Mouse (Mus musculus): Measurements from ENCODE around the gene Ism1. TPM values are rescaled to one million over a fixed set of nuclear protein-coding genes. Genes with fewer than 3 reads are reported as not detected.

Ism1 gene
- polyA plus RNA-seq, 1 experiment from 2014 or later = 19.0 TPM

DNA sequence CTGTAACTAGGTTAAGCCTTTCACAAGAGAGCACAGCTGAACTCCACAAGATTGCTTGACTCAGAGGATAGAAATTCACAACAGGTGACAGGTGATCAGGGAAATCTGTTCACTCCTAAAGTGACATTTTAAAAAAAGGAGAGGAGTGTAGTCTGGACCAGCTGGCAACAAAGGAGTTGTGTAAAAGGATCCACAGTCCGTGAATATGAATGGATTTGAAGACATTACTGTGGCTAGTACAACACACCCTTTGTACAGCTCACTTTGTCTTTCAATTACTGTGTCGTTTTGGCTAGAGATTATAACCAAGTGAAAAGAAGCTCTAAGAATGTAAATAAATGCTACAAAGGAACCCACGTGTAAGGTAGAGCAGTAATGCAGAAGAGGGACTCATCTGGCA is 33.7 kb downstream of the Ism1 start:
- ATAC-seq (ENCODE audit: insufficient read depth) (no peak), DNase-seq (no peak)
- peaks cover 6% of the 10 kb centered on the region; the same call in 1 of the 2 replicates for H3K4me1 ChIP-seq (ENCODE audit: insufficient read depth)

DNA sequence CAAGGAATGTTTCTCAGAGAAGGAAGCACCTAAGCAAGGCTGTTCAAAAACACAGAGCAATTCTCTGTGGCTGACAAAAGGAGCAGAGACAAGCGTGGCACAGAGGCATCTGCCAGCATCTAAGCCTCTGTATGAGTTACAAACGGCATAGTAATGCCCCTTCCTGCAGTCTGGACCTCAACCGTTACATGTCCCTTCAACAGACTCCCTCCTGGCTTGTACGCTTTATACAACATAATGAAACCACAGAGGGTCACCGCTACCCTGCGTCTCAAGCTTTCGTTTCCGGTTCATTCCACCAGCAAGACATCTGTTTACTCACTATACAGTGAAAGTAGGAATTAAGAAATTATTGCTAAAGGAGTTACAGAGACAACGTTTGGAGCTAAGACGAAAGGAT is 34.1 kb downstream of the Ism1 start:
- no peak for DNase-seq
- WGBS = 89% methylated on average over 10 of the region's 10 CpGs
- Histone ChIP-seq H3K36me3 (ENCODE audit: insufficient read depth) (0 out of 2 replicates have a peak, but pooled peaks cover 4% of the 10 kb centered on the region), H3K4me3 (ENCODE audit: low read depth, low read length) (no peak overlapping the region), H3K9me3 (ENCODE audit: low read depth, low read length) (no peaks in the 10 kb centered on the region), H3K4me1 (ENCODE audit: insufficient read depth) (peaks cover 6% of the 10 kb centered on the region; the same call in 1 of the 2 replicates), H3K27me3 (ENCODE audit: insufficient read depth, low read length) (no peaks in the 10 kb centered on the region), H3K9ac (no peak overlapping the region), H3K27ac (ENCODE audit: low read depth) (no peak overlapping the region), H3K4me2 (no peak overlapping the region)
- no peak for ATAC-seq (ENCODE audit: insufficient read depth)
- no peak for TF ChIP-seq CTCF (IDR thresholded peaks at IDR 0.05; ENCODE audit: low read depth)

More for the DNA sequence above, 33.7 kb downstream of the Ism1 start:
- H3K27me3 ChIP-seq (ENCODE audit: insufficient read depth, low read length) = no peaks in the 10 kb centered on the region
- no peak overlapping the region for H3K9ac ChIP-seq
- TF ChIP-seq CTCF (IDR thresholded peaks at IDR 0.05; ENCODE audit: low read depth) = no peak
- no peak overlapping the region for H3K4me3 ChIP-seq (ENCODE audit: low read depth, low read length)
- H3K27ac ChIP-seq (ENCODE audit: low read depth) = no peak overlapping the region
- no peaks in the 10 kb centered on the region for H3K36me3 ChIP-seq (ENCODE audit: insufficient read depth)
- no peaks in the 10 kb centered on the region for H3K9me3 ChIP-seq (ENCODE audit: low read depth, low read length)
- H3K4me2 ChIP-seq = no peak overlapping the region
- 44% methylated on average over 3 of the region's 3 CpGs for WGBS

DNA sequence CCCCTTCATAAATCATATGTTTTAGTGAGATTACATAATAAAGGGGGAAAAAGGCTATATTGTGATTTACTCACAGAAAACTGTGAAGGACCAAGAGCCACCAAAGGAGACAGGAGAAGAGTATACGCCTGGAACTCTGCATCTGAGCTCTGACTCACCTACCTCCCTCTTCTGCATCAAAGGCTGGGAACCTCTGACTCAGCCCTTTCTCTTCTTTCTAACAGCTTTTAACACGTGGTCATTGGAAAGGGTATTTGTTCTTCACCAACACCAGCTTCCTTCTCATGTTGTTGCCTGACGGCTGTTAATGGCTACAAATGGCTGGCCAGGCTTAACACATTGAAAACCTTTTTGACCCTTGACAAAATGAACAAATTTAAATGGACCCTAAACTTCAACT is 36.2 kb downstream of the Ism1 start:
- Histone ChIP-seq H3K27ac (ENCODE audit: low read depth) (no peak overlapping the region), H3K4me3 (ENCODE audit: low read depth, low read length) (no peak overlapping the region), H3K27me3 (ENCODE audit: insufficient read depth, low read length) (no peaks in the 10 kb centered on the region), H3K4me2 (no peak overlapping the region), H3K9me3 (ENCODE audit: low read depth, low read length) (no peaks in the 10 kb centered on the region), H3K9ac (no peak overlapping the region), H3K36me3 (ENCODE audit: insufficient read depth) (0 out of 2 replicates have a peak, but pooled peaks cover 4% of the 10 kb centered on the region), H3K4me1 (ENCODE audit: insufficient read depth) (peaks cover 2% of the 10 kb centered on the region; the same call in 1 of the 2 replicates)
- ATAC-seq (ENCODE audit: insufficient read depth) (no peak), DNase-seq (no peak)
- TF ChIP-seq CTCF (IDR thresholded peaks at IDR 0.05; ENCODE audit: low read depth) = no peak
- 68% methylated on average over 3 of the region's 3 CpGs for WGBS

DNA sequence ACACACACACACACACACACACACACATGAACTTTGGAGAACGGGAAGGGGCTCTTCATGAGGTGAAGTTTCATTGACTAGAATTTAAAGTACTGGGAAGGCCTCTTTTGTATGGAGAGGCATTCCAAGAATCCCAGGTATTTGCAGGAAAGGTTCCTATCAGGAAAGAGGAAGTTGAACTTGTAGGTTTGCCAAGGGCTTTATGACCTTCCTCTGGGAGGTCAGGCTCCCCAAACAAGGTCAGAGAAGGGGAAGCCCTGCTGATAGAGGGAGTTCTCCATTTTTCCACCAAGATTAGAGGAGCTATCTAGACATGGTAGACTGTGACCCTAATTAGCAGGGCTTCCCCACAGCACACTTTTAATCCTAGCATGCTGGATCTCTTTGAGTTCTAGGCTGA is 39.8 kb downstream of the Ism1 start:
- H3K9ac ChIP-seq = no peak overlapping the region
- no peak overlapping the region for H3K4me3 ChIP-seq (ENCODE audit: low read depth, low read length)
- WGBS = 67% methylated on average over 1 of the region's 1 CpGs
- no peaks in the 10 kb centered on the region for H3K27me3 ChIP-seq (ENCODE audit: insufficient read depth, low read length)
- ATAC-seq (ENCODE audit: insufficient read depth) (no peak), DNase-seq (no peak)
- H3K4me2 ChIP-seq = no peak overlapping the region
- TF ChIP-seq CTCF (IDR thresholded peaks at IDR 0.05; ENCODE audit: low read depth) = no peak
- H3K27ac ChIP-seq (ENCODE audit: low read depth) = no peak overlapping the region
- H3K9me3 ChIP-seq (ENCODE audit: low read depth, low read length) = no peaks in the 10 kb centered on the region
- no peaks in the 10 kb centered on the region for H3K4me1 ChIP-seq (ENCODE audit: insufficient read depth)
- 0 out of 2 replicates have a peak, but pooled peaks cover 4% of the 10 kb centered on the region for H3K36me3 ChIP-seq (ENCODE audit: insufficient read depth)

DNA sequence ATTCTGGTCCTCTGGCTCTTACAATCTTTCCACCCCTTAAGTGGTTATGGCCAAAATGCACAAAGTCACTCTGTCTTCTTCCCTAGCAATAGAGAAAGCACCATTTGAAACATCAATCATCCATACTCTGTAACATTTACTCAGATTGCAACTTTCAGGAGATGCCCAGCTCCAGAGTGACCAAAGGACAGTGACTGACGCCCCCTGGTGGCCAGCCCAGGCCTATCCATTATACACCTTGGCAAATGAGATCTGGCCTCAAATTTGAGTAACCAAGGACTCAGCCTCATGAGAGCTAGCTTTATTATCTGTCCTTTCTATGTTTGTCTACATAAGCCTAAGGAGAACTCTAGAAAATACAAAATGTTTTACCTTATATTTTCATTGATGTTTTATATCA is 44.7 kb downstream of the Ism1 start:
- H3K27me3 ChIP-seq (ENCODE audit: insufficient read depth, low read length) = no peaks in the 10 kb centered on the region
- DNase-seq = peak; percentile 86
- H3K4me1 ChIP-seq (ENCODE audit: insufficient read depth) = no peaks in the 10 kb centered on the region
- H3K9me3 ChIP-seq (ENCODE audit: low read depth, low read length) = no peaks in the 10 kb centered on the region
- H3K4me3 ChIP-seq (ENCODE audit: low read depth, low read length) = no peak overlapping the region
- no peak overlapping the region for H3K4me2 ChIP-seq
- peak; percentile 79 for ATAC-seq (ENCODE audit: insufficient read depth)
- peak overlapping the region; percentile 63 for H3K27ac ChIP-seq (ENCODE audit: low read depth)
- no peak overlapping the region for H3K9ac ChIP-seq
- peak; percentile 85 for TF ChIP-seq CTCF (IDR thresholded peaks at IDR 0.05; ENCODE audit: low read depth)
- H3K36me3 ChIP-seq (ENCODE audit: insufficient read depth) = no peaks in the 10 kb centered on the region
- 0% methylated on average over 1 of the region's 1 CpGs for WGBS

DNA sequence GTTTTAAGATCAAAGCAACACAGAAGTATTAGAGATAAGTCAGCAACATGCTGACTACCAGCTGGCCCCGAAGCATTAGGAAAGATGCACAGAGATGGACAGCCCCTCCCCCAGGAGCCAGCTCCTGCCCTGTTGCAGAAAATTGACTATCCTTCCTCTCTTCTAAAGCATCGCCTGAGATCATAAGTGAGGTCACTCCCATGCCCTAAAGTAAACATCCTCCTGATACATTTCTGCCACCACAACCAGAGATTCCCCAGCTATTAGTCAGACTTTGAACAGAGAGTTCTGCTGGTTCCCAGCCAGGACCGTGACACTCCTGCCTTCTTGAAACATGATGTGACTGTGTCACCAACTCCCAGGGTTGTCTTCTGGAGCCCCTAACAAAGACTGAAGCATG is 45.3 kb downstream of the Ism1 start:
- no peak for TF ChIP-seq CTCF (IDR thresholded peaks at IDR 0.05; ENCODE audit: low read depth)
- H3K9ac ChIP-seq = no peak overlapping the region
- no peak overlapping the region for H3K4me3 ChIP-seq (ENCODE audit: low read depth, low read length)
- H3K27ac ChIP-seq (ENCODE audit: low read depth) = no peak overlapping the region
- DNase-seq = peak; percentile 89
- no peaks in the 10 kb centered on the region for H3K27me3 ChIP-seq (ENCODE audit: insufficient read depth, low read length)
- peak; percentile 94 for ATAC-seq (ENCODE audit: insufficient read depth)
- no peaks in the 10 kb centered on the region for H3K9me3 ChIP-seq (ENCODE audit: low read depth, low read length)
- WGBS = 6% methylated on average over 3 of the region's 3 CpGs
- no peak overlapping the region for H3K4me2 ChIP-seq
- no peaks in the 10 kb centered on the region for H3K4me1 ChIP-seq (ENCODE audit: insufficient read depth)
- H3K36me3 ChIP-seq (ENCODE audit: insufficient read depth) = no peaks in the 10 kb centered on the region

DNA sequence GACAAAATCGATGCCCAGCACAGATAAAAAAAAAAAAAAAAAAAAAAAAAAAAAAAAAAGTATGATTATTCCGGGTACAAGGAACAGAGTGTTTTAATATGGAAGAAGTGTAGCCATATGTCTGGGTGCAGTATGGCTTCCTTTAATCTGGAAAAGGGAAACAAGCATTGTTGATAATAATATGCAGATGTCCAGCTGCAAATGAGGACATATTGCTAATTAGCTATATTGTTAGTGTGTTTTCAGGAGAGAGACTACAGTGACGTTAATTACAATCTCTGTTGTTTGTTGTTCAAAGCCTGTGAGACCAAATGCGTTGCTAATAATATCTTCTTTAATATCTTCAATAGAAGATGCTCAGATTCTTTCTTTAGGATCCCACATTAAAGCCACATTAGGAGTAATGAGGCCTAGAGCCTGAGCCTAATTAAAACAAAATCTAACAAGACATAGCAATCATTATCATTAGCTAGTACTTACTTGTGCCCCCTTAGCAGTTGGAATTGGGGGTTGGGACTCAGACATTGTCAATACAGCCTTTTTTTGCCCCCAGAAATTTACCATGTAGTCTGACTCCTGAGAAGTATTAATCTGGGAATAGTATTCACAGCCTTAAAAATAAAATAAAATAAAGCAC is 46.3 kb downstream of the Ism1 start:
- H3K4me1 ChIP-seq (ENCODE audit: insufficient read depth) = no peaks in the 10 kb centered on the region
- no peak for TF ChIP-seq CTCF (IDR thresholded peaks at IDR 0.05; ENCODE audit: low read depth)
- H3K36me3 ChIP-seq (ENCODE audit: insufficient read depth) = no peaks in the 10 kb centered on the region
- no peaks in the 10 kb centered on the region for H3K27me3 ChIP-seq (ENCODE audit: insufficient read depth, low read length)
- ATAC-seq (ENCODE audit: insufficient read depth) (no peak), DNase-seq (no peak)
- no peak overlapping the region for H3K9ac ChIP-seq
- H3K27ac ChIP-seq (ENCODE audit: low read depth) = no peak overlapping the region
- no peak overlapping the region for H3K4me2 ChIP-seq
- no peak overlapping the region for H3K4me3 ChIP-seq (ENCODE audit: low read depth, low read length)
- 55% methylated on average over 4 of the region's 4 CpGs for WGBS
- no peaks in the 10 kb centered on the region for H3K9me3 ChIP-seq (ENCODE audit: low read depth, low read length)
